Mouse (Mus musculus): ENCODE measurements around the gene Fkbp9.
A peak's percentile ranks its signal among the peaks of the same experiment; 100 is the strongest.

Fkbp9 gene

GRCm38 (mm10) chr6:56831697-56832406 lies at the start of gene Fkbp9:
TSS of gene Fkbp9 (plus strand) at chr6:56832059.
- DNase-seq (ENCODE audit: low read depth, low spot score): peak; percentile 93

GRCm38 (mm10) chr6:56783561-56784272 lies 48.1 kb upstream of the Fkbp9 start:
- no peak for DNase-seq (ENCODE audit: low read depth, low spot score)

GRCm38 (mm10) chr6:56785068-56785467 lies 46.8 kb upstream of the Fkbp9 start:
- DNase-seq (ENCODE audit: low read depth, low spot score): peak; percentile 54

GRCm38 (mm10) chr6:56787668-56788067 lies 44.2 kb upstream of the Fkbp9 start:
- DNase-seq (ENCODE audit: low read depth, low spot score): no peak

- DNase-seq (ENCODE audit: low read depth, low spot score): no peak
Observed at GRCm38 (mm10) chr6:56789336-56789735, 42.5 kb upstream of the Fkbp9 start.

GRCm38 (mm10) chr6:56794834-56795233 lies 37.0 kb upstream of the Fkbp9 start:
- DNase-seq (ENCODE audit: low read depth, low spot score): no peak

- DNase-seq (ENCODE audit: low read depth, low spot score): no peak
Observed at GRCm38 (mm10) chr6:56796232-56796631, 35.6 kb upstream of the Fkbp9 start.

GRCm38 (mm10) chr6:56796668-56797141 lies 35.2 kb upstream of the Fkbp9 start:
- DNase-seq (ENCODE audit: low read depth, low spot score): peak; percentile 73

- peak; percentile 96 for DNase-seq (ENCODE audit: low read depth, low spot score)
Observed at GRCm38 (mm10) chr6:56797311-56798151, 34.3 kb upstream of the Fkbp9 start, which contains the start of gene Kbtbd2. TSS of gene Kbtbd2 (minus strand) at chr6:56797813.

GRCm38 (mm10) chr6:56798152-56798465 lies 33.8 kb upstream of the Fkbp9 start:
- DNase-seq (ENCODE audit: low read depth, low spot score): peak; percentile 62

- no peak for DNase-seq (ENCODE audit: low read depth, low spot score)
Observed at GRCm38 (mm10) chr6:56805026-56805425, 26.8 kb upstream of the Fkbp9 start.

GRCm38 (mm10) chr6:56806195-56806594 lies 25.7 kb upstream of the Fkbp9 start:
- DNase-seq (ENCODE audit: low read depth, low spot score): no peak

- peak; percentile 85 for DNase-seq (ENCODE audit: low read depth, low spot score)
Observed at GRCm38 (mm10) chr6:56808656-56809055, 23.2 kb upstream of the Fkbp9 start.

GRCm38 (mm10) chr6:56813332-56813731 lies 18.5 kb upstream of the Fkbp9 start:
- peak; percentile 69 for DNase-seq (ENCODE audit: low read depth, low spot score)

GRCm38 (mm10) chr6:56818436-56819123 lies 13.3 kb upstream of the Fkbp9 start:
- no peak for DNase-seq (ENCODE audit: low read depth, low spot score)

GRCm38 (mm10) chr6:56819124-56819487 lies 12.8 kb upstream of the Fkbp9 start:
- no peak for DNase-seq (ENCODE audit: low read depth, low spot score)

GRCm38 (mm10) chr6:56825657-56826056 lies 6.2 kb upstream of the Fkbp9 start:
- DNase-seq (ENCODE audit: low read depth, low spot score): no peak

GRCm38 (mm10) chr6:56832407-56832796 lies 543 bp downstream of the Fkbp9 start:
- peak; percentile 48 for DNase-seq (ENCODE audit: low read depth, low spot score)

GRCm38 (mm10) chr6:56832830-56833229 lies 971 bp downstream of the Fkbp9 start:
- peak; percentile 52 for DNase-seq (ENCODE audit: low read depth, low spot score)

GRCm38 (mm10) chr6:56834769-56835168 lies 2.9 kb downstream of the Fkbp9 start:
- DNase-seq (ENCODE audit: low read depth, low spot score): peak; percentile 56

- no peak for DNase-seq (ENCODE audit: low read depth, low spot score)
Observed at GRCm38 (mm10) chr6:56835532-56835931, 3.7 kb downstream of the Fkbp9 start.

- DNase-seq (ENCODE audit: low read depth, low spot score): no peak
Observed at GRCm38 (mm10) chr6:56837166-56837565, 5.3 kb downstream of the Fkbp9 start.
